Mouse (Mus musculus): ENCODE data around the gene Cth. TPM values are rescaled to one million over a fixed set of nuclear protein-coding genes. Genes with fewer than 3 reads are reported as not detected.

The Cth gene
- polyA plus RNA-seq, 1 experiment, result 44.7 TPM

GRCm38 (mm10) chr3:157910262-157910661 lies 14.6 kb downstream of the Cth start:
- DNase-seq (ENCODE audit: low read depth), result no peak

DNA sequence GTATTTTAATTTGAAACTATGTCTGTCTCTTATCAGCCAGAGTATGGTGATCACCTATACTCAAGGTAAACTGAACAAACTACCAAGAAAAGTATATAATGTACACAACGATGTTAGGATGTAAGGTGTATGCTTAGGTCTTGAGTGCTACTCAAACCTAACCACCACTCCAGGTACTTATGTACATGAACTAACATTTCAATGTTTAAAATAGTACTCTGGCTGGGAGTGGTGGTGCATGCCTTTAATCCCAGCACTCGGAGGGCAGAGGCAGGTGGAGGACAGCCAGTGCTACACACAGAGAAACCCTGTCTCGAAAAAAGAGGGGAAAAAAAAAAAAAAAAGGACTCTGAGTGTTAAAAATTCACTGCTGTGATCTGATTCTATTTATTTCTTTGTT lies 16.7 kb downstream of the Cth start:
- DNase-seq (ENCODE audit: low read depth), result no peak

DNA sequence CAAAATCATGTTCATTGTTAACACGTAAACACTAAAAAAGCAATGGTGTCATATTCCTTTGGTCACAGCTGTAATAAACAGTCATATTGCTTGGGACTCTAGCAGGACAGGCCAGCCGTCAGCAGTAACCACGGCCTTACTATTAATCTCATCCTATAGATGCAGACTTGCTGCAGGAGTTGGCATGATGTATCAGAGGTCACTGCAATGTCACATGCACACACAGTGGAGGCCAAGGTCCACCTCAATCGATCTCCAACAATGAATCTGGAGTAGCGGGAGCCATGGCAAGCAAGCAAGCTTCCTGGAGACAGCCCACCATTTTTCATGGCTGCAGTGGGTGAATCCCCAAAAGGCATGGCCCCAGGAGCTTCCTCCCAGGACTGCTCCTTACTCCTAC lies 23.2 kb downstream of the Cth start:
- no peak for DNase-seq (ENCODE audit: low read depth)

DNA sequence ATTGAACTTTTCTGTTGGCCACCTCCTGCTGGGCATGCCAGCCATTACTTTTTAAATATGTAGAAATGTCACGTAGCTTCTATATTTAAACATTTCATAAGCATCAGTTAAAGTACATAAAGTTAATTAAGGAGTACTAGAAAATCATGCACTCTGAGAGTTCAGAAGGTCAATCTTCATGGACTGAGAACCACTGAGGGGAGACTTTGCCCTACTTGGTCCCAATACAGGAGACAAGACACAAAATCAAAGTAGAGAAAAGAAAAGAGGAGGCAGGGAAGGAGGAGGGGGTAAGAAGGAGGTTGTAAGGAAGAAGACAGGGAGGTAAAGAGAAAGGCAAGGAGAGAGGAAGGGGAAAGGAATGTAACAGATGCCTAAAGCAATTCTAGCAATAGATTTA lies 24.9 kb downstream of the Cth start:
- no peak for DNase-seq (ENCODE audit: low read depth)

- no peak for DNase-seq (ENCODE audit: low read depth)
Observed at GRCm38 (mm10) chr3:157897645-157898044, 27.2 kb downstream of the Cth start.

GRCm38 (mm10) chr3:157891819-157892218 lies 33.1 kb downstream of the Cth start:
- DNase-seq (ENCODE audit: low read depth), result no peak

GRCm38 (mm10) chr3:157884081-157884643 lies 40.7 kb downstream of the Cth start:
- DNase-seq (ENCODE audit: low read depth), result no peak

GRCm38 (mm10) chr3:157883085-157883484 lies 41.8 kb downstream of the Cth start:
- DNase-seq (ENCODE audit: low read depth), result no peak

DNA sequence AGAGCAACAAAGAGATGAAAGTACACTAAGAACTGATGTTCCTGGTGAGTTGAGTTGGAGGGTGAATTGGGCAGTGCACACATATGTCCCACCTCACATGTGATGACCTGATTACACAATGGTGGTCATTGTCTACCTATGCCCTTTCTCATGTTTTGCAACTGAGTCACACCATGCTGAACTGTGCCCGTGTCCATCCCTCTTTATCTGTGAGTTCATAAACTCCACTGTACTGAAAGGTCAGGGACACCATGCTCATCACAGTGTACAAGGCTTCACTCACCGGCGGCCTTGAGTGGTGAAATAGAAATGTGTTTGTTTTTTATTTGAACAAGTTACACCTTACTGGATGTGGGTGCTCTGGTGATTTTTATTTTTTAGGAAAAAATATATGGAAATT lies 42.9 kb downstream of the Cth start:
- no peak for DNase-seq (ENCODE audit: low read depth)

GRCm38 (mm10) chr3:157880983-157881382 lies 43.9 kb downstream of the Cth start:
- DNase-seq (ENCODE audit: low read depth), result no peak

DNA sequence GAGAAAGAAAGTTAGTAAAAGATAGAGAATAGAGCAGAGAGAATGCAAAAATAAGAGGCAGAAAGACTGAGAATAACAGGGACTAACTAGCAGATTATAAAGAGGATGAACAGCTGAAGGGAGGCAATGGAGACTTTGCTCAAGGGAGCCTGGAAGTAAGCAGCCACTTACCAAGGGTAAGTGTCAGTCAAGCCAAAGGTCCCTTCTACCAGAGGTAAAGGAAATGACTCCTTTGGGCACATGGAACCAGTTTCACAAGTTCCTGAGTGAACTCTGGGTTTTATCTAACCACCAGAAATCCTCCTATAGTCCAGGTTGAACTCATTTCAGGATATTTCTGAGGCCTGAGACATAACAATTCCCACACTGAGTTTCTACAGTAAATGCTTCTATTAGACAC lies 47.0 kb downstream of the Cth start:
- no peak for DNase-seq (ENCODE audit: low read depth)

DNA sequence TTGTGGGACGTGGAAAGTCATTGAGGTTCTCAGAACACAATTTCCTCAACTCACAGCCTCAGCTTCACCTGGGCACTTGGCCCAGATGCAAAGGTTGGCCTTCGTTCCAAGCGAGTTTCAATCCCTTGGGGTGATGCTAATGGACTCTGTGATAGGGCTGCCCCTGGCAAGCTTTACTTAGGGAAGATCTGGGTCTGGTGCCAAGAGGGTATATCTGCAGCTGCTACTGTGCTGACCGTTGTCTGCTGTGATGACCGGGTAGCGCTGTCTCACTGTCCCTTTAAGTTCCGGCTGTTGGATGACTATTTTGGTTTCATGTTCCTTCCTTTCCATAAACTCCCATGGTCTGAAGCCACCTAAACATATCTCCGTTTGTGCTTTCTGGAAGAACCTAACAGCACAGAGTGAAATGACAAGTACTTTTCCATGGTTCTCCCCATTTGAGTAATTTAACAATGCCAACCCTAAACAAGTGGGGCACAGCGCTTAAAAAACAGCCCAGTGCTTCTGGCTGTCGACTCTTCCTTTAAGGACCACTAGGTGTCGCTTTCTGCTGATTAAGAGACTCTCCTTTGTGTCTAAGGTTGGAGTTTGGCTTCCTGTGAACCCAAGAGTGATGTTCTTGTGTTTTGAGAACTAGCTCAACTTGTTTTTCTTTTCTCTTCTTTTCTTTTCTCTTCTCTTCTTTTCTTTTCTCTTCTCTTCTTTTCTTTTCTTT lies 48.3 kb downstream of the Cth start:
- DNase-seq (ENCODE audit: low read depth), result no peak

GRCm38 (mm10) chr3:157872897-157873296 lies 52.0 kb downstream of the Cth start:
- no peak for DNase-seq (ENCODE audit: low read depth)

DNA sequence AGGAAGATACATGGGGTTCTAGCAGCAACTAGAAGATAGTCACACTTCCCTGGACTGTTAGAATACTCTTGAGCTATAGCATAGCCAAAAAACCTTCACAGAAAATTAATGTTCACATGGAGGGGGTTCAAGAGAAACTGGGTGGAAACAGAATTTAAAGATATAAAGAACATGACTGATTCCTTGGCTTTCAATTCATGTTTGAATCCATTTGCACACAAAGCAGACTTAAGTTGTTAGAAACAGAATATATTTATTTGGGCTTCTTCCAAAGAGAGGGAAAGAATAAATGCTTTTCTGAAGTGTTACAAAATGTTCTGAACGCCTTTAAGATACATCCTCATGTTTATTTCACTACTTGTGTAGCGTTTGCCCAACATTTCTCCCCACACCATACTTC lies 57.0 kb downstream of the Cth start:
- no peak for DNase-seq (ENCODE audit: low read depth)

DNA sequence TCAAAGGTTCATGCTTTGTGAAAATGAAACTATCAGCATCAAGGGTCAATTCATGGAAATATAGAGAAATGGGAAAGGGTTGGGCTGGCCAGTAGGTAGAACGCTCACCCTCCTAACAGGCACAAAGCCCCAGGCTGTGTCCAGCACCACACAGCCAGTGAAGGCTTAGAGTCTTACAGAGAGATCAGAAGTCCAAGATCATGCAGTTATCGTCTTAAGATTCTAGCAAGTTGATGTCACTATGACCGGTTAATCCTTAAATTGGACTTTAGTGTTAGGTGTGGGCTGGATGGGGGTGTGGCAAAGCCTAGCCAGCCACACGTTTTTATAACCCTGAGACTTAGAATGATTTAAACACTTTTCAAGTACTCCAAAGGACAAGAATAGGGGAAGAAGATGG lies 58.6 kb downstream of the Cth start:
- DNase-seq (ENCODE audit: low read depth), result no peak

- DNase-seq (ENCODE audit: low read depth), result no peak
Observed at GRCm38 (mm10) chr3:157865848-157866247, 59.0 kb downstream of the Cth start.

DNA sequence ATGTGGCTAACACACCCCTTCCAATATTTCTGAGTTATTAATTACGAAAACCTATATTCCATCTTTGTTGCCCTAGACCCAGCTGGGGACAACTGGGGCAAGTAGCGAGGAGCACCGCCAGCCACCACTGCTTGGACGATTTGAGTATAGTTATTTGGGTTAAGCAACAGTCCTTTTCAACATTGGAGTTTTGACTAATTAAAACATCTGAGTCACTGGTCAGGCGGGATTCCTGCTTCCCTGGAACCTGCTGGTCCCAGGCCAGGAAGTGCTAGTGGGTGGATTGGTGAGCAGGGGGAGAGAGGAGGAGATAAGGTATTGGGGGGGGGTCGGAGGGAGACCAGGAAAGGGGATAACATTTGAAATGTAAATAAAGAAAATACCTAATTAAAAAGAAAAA lies 59.4 kb downstream of the Cth start:
- DNase-seq (ENCODE audit: low read depth), result no peak

DNA sequence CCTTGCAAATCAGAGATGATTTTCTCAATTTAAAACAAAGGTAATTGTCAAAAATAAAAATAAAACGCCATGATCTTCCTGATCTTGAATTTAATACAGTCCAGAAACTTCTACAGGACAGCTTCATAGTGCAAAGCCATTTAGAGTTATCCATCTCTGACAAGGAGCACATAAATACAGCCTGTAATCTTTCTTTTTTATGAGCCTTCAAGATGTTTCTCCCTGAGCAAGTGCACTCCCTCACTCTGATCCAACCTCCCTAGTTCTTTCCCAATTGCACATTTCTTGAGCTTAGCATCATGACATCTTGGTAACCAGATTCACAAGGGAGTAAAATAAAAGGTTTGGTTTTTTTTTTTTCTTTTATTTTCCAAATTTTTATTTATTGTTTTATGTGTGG lies 72.1 kb downstream of the Cth start:
- DNase-seq (ENCODE audit: low read depth), result no peak

DNA sequence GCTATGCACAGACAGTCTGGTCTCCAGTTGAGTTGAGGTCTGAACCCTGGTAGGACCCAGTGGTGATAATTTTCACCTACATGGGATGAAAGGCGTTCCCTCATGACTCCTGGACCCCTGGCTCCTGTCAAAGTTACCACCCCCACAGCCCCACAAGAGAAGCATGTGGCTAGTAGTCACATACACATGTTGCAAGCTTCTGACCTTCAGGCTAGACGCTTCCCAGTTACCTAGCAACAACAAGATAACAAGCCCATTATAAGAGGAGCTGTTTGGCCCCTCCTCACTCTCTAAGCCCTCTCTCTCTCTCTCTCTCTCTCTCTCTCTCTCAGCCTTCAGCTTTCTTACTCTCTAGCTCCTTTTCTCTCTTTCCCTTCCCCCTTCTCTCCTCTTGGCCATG lies 76.4 kb downstream of the Cth start:
- DNase-seq (ENCODE audit: low read depth), result no peak

DNA sequence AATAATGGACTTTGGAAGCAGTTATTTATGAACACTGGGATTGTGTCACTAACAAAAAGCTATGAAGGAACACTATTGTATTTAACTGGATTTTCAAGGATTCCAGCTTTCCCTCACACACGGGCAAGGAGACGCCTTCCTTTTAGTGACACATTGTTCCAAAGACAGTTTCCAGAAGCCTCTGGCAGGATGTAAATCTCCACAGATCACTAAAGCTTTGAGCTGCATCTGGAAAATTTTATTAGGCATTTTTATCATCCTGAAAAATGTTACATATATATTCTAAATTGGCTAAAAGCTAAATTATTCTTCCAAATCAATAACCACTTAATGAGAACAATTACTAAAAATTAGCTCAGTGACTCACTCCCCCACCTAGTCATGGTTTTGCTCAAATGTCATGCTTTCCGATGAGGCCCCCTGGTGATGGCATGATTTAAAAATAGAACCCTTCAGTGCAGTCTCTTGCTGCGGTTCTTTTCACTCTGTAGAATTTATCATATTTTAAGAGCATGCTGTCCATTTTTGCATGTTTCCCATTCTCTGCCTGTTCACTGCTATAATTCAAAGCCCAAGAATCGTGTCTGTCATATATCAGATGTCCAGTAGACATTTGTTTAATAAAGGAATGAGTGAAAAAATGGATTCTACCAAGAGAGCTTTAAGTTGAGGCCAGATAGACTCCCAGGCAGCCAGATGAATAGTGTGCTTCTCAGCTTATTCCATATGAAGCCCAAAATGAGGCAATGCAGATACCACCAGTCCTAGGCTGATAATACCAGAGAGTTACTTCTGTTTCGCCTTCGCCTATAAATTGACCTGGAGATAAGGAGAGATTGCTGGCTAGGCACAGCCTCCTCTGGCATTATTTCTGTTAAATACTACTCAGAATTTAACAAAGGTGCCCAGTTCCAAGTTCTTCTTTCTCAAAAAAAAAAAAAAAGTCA lies 77.3 kb downstream of the Cth start:
- DNase-seq (ENCODE audit: low read depth), result no peak
